Mouse (Mus musculus): ENCODE measurements around the gene Olfr414. TPM values are rescaled to one million over a fixed set of nuclear protein-coding genes. Genes with fewer than 3 reads are reported as not detected.

The Olfr414 gene
- not detected for total RNA-seq (2021)
- long read RNA-seq, result 0 reads

- no peak for DNase-seq (ENCODE audit: low spot score in 2 of 2)
Observed at GRCm38 (mm10) chr1:174423764-174424163, at the start of gene Olfr414. Gene Olfr414 (plus strand): TSS chr1:174424064.

DNA sequence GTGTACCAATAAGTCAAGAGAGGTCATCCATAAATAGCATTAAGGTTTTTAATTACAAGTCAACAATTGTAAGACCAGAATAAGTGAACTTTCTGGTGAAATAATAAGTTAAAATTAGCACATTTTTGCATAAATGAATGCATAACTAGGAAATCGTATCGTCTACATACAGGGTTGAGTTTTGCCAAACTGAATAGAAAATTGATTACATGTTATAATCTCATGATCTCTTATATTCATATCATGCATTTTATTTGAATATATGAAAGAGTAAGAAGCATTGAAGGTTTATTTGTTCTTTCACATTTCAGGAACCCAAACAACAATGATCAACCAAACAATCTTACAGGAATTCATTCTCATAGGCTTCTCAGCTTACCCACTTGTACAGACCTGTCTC lies 33.1 kb upstream of the Olfr414 start, which contains the start of gene Olfr248:
Gene Olfr248 (plus strand): TSS at position 301 of the 400 bp plus-strand sequence.
- no peak for DNase-seq (ENCODE audit: low spot score in 2 of 2)

- no peak for DNase-seq (ENCODE audit: low spot score in 2 of 2)
Observed at GRCm38 (mm10) chr1:174422959-174423358, 905 bp upstream of the Olfr414 start.

GRCm38 (mm10) chr1:174426180-174426986 lies 2.5 kb downstream of the Olfr414 start:
- no peak for DNase-seq (ENCODE audit: low spot score in 2 of 2)

DNA sequence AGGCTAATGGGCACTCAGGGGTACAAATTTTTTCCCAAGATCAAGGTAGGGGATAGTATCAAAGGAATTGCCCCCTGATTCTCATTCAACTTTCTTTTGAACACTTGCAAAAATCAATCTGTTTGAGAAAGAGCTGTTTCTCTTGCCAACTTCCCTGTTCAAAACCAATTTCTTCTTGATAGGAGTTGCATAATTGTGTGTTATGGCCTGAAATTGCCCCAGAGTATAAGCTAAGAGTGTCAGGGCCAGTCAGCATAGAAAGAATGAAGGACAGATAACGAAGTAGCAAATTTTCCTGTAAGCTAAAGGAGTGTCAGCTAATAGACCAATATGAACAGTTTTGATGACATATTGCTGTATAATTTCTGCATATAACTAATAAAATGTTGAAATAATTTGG lies 3.5 kb downstream of the Olfr414 start:
- DNase-seq (ENCODE audit: low spot score in 2 of 2), result no peak

DNA sequence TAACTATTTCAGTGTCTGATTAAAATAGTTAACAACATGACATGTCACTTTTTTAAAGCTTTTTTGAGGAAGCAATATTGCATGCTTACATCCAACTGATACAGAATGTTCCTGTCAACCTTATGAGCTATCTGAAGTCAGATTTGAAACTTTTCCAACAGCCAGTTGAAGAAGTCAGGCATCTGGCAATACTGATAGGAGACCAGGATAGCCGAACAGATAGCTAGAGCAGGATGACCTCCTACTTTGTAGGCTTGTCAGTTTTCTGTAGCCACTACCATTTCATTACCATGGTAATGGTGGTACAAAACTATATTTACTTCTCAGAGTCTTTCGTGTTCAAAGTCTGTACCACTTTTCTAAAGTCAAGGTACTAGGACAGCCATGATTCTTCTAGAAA lies 4.5 kb downstream of the Olfr414 start:
- no peak for DNase-seq (ENCODE audit: low spot score in 2 of 2)

- no peak for DNase-seq (ENCODE audit: low spot score in 2 of 2)
Observed at GRCm38 (mm10) chr1:174434121-174434520, 10.3 kb downstream of the Olfr414 start.

GRCm38 (mm10) chr1:174441782-174442181 lies 17.9 kb downstream of the Olfr414 start, which contains the start of gene Olfr220:
Gene Olfr220 (plus strand): TSS chr1:174442082.
- DNase-seq (ENCODE audit: low spot score in 2 of 2), result no peak

DNA sequence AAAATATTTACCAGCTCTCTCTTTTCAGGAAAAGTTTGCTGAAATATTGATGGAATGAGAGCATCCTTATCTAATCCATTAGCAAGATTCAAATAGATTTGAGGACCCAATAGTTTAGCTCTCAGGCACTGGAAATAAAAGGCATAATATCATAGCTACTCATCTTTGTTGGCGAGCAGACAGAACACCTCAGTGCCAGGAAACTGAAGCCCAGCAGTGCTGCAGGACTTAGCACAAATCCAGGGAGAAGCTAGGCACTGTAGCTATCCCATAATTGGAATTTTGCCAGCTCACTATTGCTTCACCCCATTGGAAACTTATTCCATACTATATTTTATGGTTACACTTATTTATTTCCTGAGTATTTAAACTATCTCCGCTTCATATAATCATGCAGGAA lies 31.2 kb downstream of the Olfr414 start:
- DNase-seq (ENCODE audit: low spot score in 2 of 2), result no peak

GRCm38 (mm10) chr1:174465385-174465784 lies 41.5 kb downstream of the Olfr414 start:
- DNase-seq (ENCODE audit: low spot score in 2 of 2), result no peak

- DNase-seq (ENCODE audit: low spot score in 2 of 2), result no peak
Observed at GRCm38 (mm10) chr1:174466240-174466639, 42.4 kb downstream of the Olfr414 start.

GRCm38 (mm10) chr1:174469736-174470135 lies 45.9 kb downstream of the Olfr414 start:
- DNase-seq (ENCODE audit: low spot score in 2 of 2), result peak; percentile 44 to 52

DNA sequence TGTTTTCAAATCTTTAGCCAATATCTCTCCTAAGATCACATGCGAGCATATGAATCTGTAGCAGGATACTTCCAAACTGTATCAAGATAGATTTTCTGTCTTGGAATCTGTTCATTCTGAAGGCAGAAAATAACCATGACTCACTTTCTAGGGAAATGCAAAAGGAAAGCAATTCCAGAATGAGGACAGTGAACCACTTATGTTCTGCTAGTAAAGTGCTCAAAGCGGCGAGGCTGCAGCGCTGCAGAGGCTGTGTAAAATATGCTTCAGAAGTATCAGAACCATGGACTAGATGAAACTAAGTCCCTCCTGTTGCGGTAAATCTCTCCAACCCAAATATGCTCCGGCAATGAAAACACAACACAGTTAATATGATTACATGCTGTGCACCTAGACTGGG lies 58.7 kb downstream of the Olfr414 start:
- no peak for DNase-seq (ENCODE audit: low spot score in 2 of 2)

Other genes with a start within 250 kb of the Olfr414 start
- gene Olfr419, start 172.0 kb upstream of the Olfr414 start, total RNA-seq (2021), result not detected
- gene Mptx1, start 93.5 kb upstream of the Olfr414 start, total RNA-seq (2021), result not detected
- gene Olfr417, start 58.9 kb upstream of the Olfr414 start, total RNA-seq (2021), result not detected
- not detected for gene Olfr248, start 33.0 kb upstream of the Olfr414 start, total RNA-seq (2021)
- gene Olfr220, start 18.0 kb downstream of the Olfr414 start, total RNA-seq (2021), result not detected
- 10 to 100 TPM; 45.9 to 52.1 TPM for gene Fmn2, start 77.8 kb downstream of the Olfr414 start, total RNA-seq (2021)